Mouse (Mus musculus): ENCODE results near the gene Ep300. TPM values are rescaled to one million over a fixed set of nuclear protein-coding genes. Genes with fewer than 3 reads are reported as not detected.
"Not testable (repeated sequence)": the region's sequence is repeated elsewhere in the genome, so short reads cannot be mapped to it uniquely, and the experiment has no call there.

The Ep300 gene
- total RNA-seq, 2 experiments from 2014 or later = 177 to 187 TPM

DNA sequence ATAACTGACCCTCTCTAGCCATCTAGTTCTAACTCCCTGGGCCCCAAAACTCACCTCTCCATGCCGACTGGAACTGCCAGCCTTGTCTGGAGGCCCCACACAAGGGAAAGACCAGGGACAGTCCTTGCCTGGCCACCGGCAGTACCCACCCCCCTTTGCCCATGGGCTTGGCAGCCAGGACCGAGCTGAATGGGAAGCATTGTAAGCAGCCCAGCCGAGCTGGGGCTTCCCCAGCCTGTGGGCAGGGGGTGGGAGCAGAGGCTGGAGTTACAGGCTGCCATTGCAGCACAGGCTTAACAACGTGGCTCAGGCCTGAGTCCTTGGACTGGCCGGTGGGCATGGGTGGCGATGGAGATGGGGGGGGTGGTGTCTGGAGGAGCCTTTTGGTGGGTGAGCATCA is 112.0 kb downstream of the Ep300 start, which contains the start of gene Chadl:
TSS of gene Chadl (minus strand) at position 113 of the 400 bp plus-strand sequence.
- ATAC-seq (replicated peaks; ENCODE audit: low FRiP score, poor library complexity, severe bottlenecking) = no peak

- peak; percentile 57; the same call in 1 of the 2 replicates for ATAC-seq (replicated peaks; ENCODE audit: low FRiP score, poor library complexity, severe bottlenecking)
Observed at GRCm38 (mm10) chr15:81697847-81698246, 112.7 kb downstream of the Ep300 start.

DNA sequence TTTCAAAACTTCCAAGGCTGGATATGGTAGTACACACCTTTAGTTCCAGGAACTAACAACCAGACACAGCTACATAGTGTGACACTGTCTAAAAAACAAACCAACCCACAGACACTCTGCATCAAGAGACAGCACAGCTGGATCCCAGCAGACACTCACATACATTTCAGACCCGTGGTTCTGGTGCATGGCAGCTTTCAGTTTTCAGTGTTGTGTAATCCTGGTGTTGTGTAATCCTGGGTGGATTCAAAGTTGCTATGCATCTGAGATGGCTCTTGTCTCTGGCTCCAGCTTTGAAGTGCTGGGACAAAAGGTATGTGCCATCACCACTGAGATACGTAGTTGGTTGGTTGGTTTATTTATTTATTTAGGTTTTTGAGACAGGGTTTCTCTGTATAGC is 113.4 kb downstream of the Ep300 start:
- ATAC-seq (replicated peaks; ENCODE audit: low FRiP score, poor library complexity, severe bottlenecking) = no peak

DNA sequence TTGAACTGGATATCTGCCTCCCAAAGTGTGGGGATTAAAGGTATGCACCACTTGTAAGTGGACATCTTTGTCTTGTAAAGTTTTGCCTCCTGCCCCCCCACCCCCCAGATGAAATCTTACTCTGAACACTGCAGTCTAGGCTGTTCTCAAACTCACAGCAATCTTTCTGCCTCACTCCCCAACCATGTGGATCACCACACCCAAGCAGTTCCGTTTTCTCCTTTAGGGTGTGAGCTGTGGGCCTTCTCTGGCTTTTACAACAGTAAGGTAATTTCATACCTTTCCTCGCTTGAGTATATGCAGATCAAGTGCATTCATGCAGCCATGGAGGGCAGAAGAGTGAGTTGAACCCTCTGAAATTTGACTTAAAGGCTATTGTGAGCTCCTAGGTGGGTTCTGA is 115.0 kb downstream of the Ep300 start:
- no peak for ATAC-seq (replicated peaks; ENCODE audit: low FRiP score, poor library complexity, severe bottlenecking)

GRCm38 (mm10) chr15:81700601-81701000 is 115.5 kb downstream of the Ep300 start:
- ATAC-seq (replicated peaks; ENCODE audit: low FRiP score, poor library complexity, severe bottlenecking) = no peak

DNA sequence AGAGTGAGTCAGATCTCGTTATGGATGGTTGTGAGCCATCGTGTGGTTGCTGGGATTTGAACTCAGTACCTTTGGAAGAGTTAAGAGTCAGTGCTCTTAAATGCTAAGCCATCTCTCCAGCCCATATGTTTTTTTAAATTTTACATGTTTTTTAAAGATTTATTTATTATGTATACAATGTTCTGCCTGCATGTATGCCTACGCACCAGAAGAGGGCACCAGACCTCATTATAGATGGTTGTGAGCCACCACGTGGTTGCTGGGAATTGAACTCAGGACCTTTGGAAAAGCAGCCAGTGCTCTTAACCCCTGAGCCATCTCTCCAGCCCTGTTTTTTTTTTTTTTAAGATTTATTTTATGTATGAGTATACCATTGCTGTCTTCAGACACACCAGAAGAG is 116.2 kb downstream of the Ep300 start:
- ATAC-seq (replicated peaks; ENCODE audit: low FRiP score, poor library complexity, severe bottlenecking) = not testable (repeated sequence)

Other genes starting within 250 kb of the Ep300 start
- gene Slc25a17, start 224.5 kb upstream of the Ep300 start, total RNA-seq (2015; ENCODE audit: low replicate concordance) = 19.2 and 23.4 TPM in 2 replicates
- 19.5 and 25.1 TPM in 2 replicates for gene Slc25a17, start 224.5 kb upstream of the Ep300 start, total RNA-seq (2017; ENCODE audit: low replicate concordance)
- 14.8 and 48.3 TPM in 2 replicates for gene St13, start 185.3 kb upstream of the Ep300 start, total RNA-seq (2015; ENCODE audit: low replicate concordance)
- gene St13, start 185.3 kb upstream of the Ep300 start, total RNA-seq (2017; ENCODE audit: low replicate concordance) = 27.7 and 35.1 TPM in 2 replicates
- gene Xpnpep3, start 185.2 kb upstream of the Ep300 start, total RNA-seq (2015; ENCODE audit: low replicate concordance) = 0.63 and 3.8 TPM in 2 replicates
- gene Xpnpep3, start 185.2 kb upstream of the Ep300 start, total RNA-seq (2017; ENCODE audit: low replicate concordance) = 3.3 and 7.2 TPM in 2 replicates
- not detected in 2 replicates for gene Dnajb7, start 177.1 kb upstream of the Ep300 start, total RNA-seq (2015; ENCODE audit: low replicate concordance)
- gene Dnajb7, start 177.1 kb upstream of the Ep300 start, total RNA-seq (2017; ENCODE audit: low replicate concordance) = not detected in 2 replicates
- 52.7 and 66.1 TPM in 2 replicates for gene Rbx1, start 119.1 kb upstream of the Ep300 start, total RNA-seq (2015; ENCODE audit: low replicate concordance)
- gene Rbx1, start 119.1 kb upstream of the Ep300 start, total RNA-seq (2017; ENCODE audit: low replicate concordance) = 38.1 and 39.2 TPM in 2 replicates
- 0.96 and 5.2 TPM in 2 replicates for gene L3mbtl2, start 78.5 kb downstream of the Ep300 start, total RNA-seq (2015; ENCODE audit: low replicate concordance)
- gene L3mbtl2, start 78.5 kb downstream of the Ep300 start, total RNA-seq (2017; ENCODE audit: low replicate concordance) = 4.5 and 9.8 TPM in 2 replicates
- not detected in 2 replicates for gene Chadl, start 111.9 kb downstream of the Ep300 start, total RNA-seq (2015; ENCODE audit: low replicate concordance)
- gene Chadl, start 111.9 kb downstream of the Ep300 start, total RNA-seq (2017; ENCODE audit: low replicate concordance) = 0.14 TPM in 1 of 2 replicates, not detected in the other
- gene Zc3h7b, start 159.7 kb downstream of the Ep300 start, total RNA-seq (2015; ENCODE audit: low replicate concordance) = 2.5 and 3.1 TPM in 2 replicates
- gene Zc3h7b, start 159.7 kb downstream of the Ep300 start, total RNA-seq (2017; ENCODE audit: low replicate concordance) = 2.0 and 4.2 TPM in 2 replicates
- 8.3 and 19.4 TPM in 2 replicates for gene Rangap1, start 160.2 kb downstream of the Ep300 start, total RNA-seq (2015; ENCODE audit: low replicate concordance)
- gene Rangap1, start 160.2 kb downstream of the Ep300 start, total RNA-seq (2017; ENCODE audit: low replicate concordance) = 34.2 and 41.5 TPM in 2 replicates
- gene Tef, start 217.1 kb downstream of the Ep300 start, total RNA-seq (2015; ENCODE audit: low replicate concordance) = 0.38 and 2.3 TPM in 2 replicates
- gene Tef, start 217.1 kb downstream of the Ep300 start, total RNA-seq (2017; ENCODE audit: low replicate concordance) = 0.98 and 2.0 TPM in 2 replicates